Mouse (Mus musculus) cerebellum, postnatal 36 days (tissue): ENCODE measurements around the gene Tmie.

Source experiments
- DNase-seq, 2 experiments: peaks; one replicate each; pipeline ENCODE4 v3.0.0; 2021 to 2022; ENCODE audit warnings: mixed read lengths in 2 of 2

Tmie gene

DNA sequence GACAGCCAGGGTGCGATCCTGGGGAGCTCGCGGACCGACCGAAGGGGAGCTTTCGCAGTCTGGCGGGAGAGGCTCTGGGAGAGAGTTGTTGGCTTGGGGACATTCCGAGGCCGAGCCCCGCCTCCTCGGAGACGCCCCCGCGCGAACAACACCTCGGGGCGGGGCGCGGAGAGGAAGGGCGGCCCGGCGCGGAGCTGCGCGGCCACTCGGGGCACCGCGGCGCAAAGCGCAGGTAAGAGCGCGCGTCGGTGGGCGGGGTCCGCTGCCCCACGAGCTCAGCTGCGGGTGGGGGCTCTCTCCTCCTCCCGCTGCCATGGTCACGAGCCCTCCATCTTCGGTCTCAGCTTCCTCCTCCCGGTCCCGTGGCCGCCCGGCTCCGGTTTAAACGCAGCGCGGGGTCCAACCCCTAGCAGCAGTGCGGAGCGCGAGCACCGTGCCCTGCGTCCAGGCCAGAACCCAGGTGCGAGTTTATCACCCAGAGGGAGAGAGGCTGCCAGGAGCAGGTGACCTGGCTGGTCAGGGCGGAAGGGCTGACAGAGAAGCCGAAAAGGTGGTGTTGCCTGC is at the start of gene Tmie:
Gene Tmie (minus strand): TSS at position 116 of the 564 bp plus-strand sequence.
- no peak for DNase-seq

GRCm38 (mm10) chr9:110922759-110923158 is 42.8 kb upstream of the Tmie start:
- peak; percentile 51 to 55 for DNase-seq

- no peak for DNase-seq
Measured at GRCm38 (mm10) chr9:110920665-110921419, 40.9 kb upstream of the Tmie start.

DNA sequence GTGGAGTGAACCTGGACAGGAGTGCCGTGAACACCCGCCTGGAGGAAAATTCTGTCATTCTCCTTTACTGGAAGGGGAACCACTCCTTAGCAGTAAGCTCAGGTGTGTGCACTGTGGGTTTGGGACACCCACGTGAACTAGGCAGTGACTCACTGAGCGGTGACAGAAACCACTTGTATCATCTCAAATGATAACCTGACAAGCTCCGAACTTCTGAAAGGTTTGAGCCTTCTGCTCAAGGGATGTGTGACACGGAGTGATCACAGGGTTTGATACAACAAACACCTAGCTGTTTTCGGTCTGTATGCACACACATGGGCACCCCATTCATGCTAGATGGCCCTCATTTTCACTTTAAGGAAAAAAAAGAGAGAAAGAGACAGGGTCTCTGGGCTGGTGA is 36.9 kb upstream of the Tmie start, which contains the start of gene Fam240a:
Gene Fam240a (minus strand): TSS at position 76 of the 400 bp plus-strand sequence.
- no peak for DNase-seq

GRCm38 (mm10) chr9:110915466-110915865 is 35.6 kb upstream of the Tmie start:
- DNase-seq: no peak

DNA sequence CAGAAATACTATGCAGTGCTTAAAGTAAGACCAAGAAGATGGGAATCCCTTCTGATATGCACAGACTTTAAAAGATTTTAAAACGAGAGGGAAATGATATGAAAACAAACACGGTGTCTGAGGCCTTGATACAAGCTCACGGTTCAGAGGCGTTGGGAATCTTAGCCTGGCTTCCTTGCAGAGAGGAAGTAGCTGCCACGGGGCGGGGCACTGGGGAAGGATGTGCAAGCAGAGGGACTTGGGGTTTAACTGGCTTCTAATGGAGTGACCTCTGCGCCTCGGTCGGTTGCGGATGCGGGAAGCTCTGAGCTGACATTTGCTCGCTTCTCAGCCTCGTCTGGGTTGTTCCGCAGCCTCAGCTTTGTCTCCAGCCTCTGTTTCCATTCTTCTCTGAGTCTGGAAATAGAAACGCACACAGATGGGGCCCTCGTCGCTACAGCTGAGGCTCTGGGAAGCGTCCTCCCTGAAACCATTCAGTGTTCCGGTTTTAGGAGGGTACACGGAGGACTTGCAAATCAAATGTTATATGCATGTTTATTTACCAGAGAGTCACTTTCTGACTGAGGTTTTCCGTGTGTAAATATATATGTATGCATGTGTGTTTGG is 34.8 kb upstream of the Tmie start:
- DNase-seq: no peak

DNA sequence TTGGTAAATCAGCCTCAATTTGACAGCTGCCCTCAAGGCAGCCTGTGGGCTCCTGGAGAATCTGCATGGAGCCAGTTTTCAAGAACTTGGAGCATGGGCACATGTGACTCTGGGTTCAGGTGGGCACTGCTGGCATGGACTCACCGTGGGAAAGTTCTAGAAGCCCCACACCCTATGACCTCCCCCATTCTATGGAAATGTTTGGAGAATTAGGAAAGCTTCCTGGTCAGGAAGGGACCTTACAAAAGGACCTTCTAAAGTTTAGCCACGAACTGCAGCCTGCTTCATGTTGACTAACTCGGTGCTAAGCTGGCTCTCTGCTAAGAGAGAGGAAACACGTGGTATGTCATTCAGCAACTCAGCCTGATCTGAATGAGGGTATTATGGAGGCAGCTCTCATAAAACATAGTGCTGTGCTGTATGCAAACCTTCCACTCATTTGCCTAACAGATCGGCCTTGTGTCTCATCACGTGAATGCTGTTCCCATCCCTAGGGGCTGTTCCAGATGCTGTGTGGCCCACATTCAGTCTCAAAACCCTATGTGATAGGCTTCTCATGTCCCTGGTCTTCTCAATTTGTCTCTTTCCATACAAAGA is 29.6 kb upstream of the Tmie start:
- no peak for DNase-seq

DNA sequence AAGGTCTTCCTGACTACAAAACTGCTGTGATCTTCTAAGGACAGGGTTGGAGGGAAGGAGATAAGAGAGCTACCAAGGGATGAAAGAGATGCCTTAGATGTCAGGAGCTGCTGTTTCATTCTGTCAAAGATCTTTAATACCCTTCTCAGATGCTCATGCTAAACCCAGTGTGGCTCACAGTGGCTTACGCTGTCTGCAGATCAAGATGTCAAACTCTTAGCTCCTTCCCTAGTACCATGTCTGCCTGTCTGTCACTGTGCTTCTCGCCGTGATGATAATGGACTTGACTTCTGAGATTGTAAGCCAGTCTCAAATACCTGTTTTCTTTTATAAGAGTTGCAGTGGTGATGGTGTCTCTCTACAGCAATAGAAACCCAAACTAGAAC is 28.7 kb upstream of the Tmie start:
- no peak for DNase-seq

GRCm38 (mm10) chr9:110907838-110908630 is 28.1 kb upstream of the Tmie start:
- DNase-seq: no peak

GRCm38 (mm10) chr9:110907201-110907837 is 27.4 kb upstream of the Tmie start:
- no peak for DNase-seq

DNA sequence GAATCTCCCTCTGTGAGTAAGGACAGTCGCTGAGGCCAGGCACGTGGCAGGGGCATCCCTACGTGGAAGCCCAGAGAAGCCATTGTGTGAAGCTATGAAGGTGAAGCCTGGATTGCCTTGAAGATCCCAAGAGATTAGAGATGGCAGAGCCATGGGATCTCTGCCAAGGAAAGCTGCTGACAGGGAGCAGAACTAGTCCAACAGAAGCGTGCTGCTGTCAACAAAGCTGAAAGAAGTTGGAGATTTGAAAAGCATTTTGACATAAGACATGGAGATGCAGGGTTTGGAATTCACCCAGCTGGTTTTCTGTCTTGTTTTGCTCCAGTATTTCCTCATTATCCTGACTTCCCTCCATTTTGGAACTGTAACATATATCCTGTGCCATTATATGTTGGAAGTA is 22.4 kb upstream of the Tmie start:
- DNase-seq: no peak

DNA sequence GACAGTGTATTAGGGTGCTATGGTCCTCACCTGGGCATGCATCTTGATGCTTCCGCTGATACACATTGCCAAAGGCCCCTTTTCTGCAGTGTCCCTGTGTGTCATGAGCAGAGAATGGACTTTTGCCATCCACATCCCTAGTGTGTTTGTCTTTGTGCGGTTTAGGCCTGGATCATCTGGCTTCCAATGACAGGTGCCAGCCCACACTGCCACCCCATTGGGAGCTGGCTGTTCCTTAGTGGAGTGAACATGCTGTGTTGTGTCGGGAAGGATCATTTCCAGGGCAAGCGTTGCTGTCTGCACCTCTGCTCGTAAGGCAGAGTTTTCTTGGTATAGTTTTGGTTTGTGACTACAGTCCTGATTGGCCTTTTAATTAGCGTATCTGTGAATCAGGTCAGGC is 21.3 kb upstream of the Tmie start:
- no peak for DNase-seq

DNA sequence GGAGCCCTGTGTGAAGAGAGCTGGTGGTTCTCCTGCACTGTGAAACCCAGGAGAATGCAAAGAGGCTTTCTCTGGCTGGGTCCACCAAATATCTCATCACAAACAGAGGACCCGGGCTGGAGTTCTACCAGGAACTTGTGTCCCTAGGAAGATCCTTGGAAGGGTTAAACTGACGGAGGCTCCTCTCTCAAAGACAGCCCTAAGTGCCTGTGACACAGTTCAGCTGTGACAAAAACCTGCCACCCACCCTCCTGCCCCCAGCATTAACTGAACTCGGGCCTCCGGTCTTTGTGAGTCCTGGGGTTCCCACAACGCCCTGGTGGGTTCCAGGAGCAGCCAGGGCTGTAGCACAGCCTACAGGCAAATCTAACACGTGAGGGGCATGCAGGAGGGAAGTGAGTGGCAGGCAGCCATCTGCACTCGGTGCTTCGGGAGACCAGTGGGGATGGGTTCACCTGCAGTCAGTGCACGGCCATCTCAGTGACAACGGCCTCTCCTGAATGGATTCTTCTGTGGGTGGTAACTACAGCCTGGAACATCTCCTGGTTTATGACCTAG is 19.6 kb upstream of the Tmie start:
- no peak for DNase-seq

GRCm38 (mm10) chr9:110896595-110896994 is 16.7 kb upstream of the Tmie start:
- no peak for DNase-seq

- DNase-seq: no peak
Measured at GRCm38 (mm10) chr9:110895994-110896393, 16.1 kb upstream of the Tmie start.

- no peak for DNase-seq
Measured at GRCm38 (mm10) chr9:110895507-110895906, 15.6 kb upstream of the Tmie start.

- no peak for DNase-seq
Measured at GRCm38 (mm10) chr9:110893429-110893828, 13.5 kb upstream of the Tmie start.

DNA sequence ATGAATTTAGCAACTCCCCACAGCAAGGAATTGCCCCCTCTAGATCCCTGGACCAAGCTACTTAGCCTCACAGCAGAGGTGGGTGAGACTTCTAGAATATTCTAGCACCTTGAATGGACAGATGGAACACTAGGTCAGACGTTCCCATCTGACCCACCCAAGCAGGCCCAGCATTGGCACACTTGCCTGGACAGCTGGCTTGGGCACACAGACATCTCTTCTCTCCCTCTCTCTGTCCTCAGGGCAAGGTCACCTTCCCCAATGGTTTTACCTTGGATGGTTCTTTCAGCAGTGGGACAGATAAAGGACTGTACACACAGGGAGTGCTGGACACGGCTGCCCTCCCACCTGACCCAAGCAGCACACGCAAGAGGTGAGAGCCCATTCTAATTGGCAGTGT is 12.6 kb upstream of the Tmie start:
- no peak for DNase-seq

GRCm38 (mm10) chr9:110891077-110891828 is 11.3 kb upstream of the Tmie start:
- DNase-seq: no peak

DNA sequence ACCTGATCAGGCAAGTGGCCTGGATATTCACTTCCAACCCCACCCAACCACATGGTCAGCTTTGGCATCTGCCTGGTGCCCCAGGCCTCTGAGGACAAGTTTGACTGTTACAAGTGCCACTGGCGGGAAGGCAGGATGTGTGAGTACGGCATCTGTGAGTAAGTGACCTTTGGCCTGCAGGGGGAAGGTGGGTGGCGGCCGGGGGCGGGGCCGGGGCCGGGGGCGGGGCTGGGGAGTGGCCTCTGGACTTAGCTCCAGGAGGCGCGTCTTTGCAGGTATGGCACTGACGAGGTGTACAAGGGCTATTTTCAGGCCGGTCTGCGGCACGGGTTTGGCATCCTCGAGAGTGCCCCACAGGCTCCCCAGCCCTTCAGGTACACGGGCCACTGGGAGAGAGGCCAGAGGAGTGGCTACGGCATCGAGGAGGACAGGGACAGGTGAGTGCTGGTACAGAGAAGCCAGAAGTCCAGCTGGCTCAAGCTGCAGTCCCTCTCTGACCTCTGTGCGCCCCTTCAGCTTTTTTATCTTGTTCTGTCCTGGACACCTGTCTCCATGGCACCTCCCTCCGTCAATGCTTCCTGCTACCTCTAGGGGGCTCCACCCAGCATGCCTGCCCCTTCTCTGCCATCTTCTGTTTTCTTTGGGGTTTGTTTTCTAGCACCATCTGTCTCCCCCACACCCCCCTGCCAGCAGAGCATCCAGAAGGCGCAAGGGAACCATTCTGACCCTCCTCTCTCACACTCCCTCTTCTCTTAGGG is 10.3 kb upstream of the Tmie start:
- no peak for DNase-seq

DNA sequence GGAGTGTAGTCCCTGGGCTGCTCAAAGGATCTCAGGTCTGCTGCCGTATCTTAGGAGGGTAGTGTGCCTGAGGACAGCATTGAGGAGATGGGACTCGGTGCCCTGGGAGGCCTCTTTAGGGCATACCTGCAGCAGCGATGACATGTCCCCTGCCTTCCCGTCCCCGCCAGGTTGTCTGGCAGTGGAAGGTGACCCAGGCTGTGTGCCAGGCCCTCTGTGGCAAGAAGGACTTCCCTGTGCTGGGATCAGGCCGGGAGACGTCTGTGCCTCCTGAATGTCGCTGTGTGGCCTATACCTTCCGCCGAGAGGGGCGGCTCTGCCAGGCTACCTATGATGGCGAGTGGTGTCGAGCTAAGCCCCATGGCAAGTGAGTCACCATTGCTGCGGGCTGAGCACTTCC is 9.0 kb upstream of the Tmie start:
- no peak for DNase-seq
